Mouse (Mus musculus): ENCODE results near the gene Kcnq1. TPM values are rescaled to one million over a fixed set of nuclear protein-coding genes. Genes with fewer than 3 reads are reported as not detected.

Kcnq1 gene
- polyA plus RNA-seq, 1 experiment, result not detected

DNA sequence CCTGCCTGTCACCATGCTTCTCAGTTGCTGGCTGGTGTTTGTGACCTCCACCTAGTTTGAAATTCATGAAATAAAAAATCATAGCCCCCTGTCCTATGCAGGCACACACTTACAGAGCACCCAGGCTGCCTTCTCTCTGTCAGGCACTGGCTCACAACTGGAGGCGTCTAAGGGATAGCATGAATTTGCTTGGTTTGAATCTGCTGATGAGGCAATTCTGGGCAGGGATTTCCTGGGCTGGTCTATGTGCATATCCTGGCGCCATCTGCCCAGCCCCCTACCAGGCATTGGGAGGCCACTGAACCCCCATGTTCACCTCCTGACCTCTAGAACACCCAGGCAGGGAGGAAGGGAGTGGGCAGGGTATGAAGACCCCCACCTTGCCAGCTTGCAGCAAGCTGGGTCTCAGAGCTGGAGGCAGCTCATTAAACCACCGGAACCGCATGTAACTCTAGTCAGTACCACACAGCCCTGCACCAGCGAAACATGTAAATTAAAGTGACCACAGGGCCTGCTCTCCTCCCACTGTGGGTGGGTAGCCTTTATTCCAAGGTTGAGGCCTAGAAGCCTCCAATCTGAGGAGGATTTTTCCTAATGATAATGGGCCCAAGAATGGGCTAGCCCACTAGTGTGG, 66.9 kb downstream of the Kcnq1 start:
- H3ac ChIP-seq (ENCODE audit: control insufficient read depth, insufficient read length, low read depth), result no peak overlapping the region
- H3K27me3 ChIP-seq (ENCODE audit: control insufficient read depth, insufficient read depth, insufficient read length), result peaks cover 12% of the 10 kb centered on the region
- TF ChIP-seq MYOG (IDR thresholded peaks at IDR 0.05; ENCODE audit: control insufficient read depth, extremely low read depth, insufficient read length), result no peak
- no peak for TF ChIP-seq CTCF (IDR thresholded peaks at IDR 0.05; ENCODE audit: control insufficient read depth, insufficient read depth, insufficient read length)
- no peak for TF ChIP-seq MAX (IDR thresholded peaks at IDR 0.05)
- TF ChIP-seq CEBPB (IDR thresholded peaks at IDR 0.05; ENCODE audit: low read depth), result no peak
- TF ChIP-seq FOSL1 (IDR thresholded peaks at IDR 0.05; ENCODE audit: insufficient read depth, low read length, poor library complexity, severe bottlenecking), result no peak
- TF ChIP-seq MYOD1 (IDR thresholded peaks at IDR 0.05; ENCODE audit: control insufficient read depth, insufficient read length, low read depth), result no peak
- no peak for TF ChIP-seq USF1 (IDR thresholded peaks at IDR 0.05; ENCODE audit: low read depth)
- H3K4me3 ChIP-seq (ENCODE audit: insufficient read depth, poor library complexity, severe bottlenecking), result no peak overlapping the region
- H3K36me3 ChIP-seq (ENCODE audit: control insufficient read depth, insufficient read depth), result no peaks in the 10 kb centered on the region
- H3K79me3 ChIP-seq (ENCODE audit: low read depth), result no peaks in the 10 kb centered on the region
- H3K79me2 ChIP-seq (ENCODE audit: control insufficient read depth, insufficient read depth), result no peaks in the 10 kb centered on the region

DNA sequence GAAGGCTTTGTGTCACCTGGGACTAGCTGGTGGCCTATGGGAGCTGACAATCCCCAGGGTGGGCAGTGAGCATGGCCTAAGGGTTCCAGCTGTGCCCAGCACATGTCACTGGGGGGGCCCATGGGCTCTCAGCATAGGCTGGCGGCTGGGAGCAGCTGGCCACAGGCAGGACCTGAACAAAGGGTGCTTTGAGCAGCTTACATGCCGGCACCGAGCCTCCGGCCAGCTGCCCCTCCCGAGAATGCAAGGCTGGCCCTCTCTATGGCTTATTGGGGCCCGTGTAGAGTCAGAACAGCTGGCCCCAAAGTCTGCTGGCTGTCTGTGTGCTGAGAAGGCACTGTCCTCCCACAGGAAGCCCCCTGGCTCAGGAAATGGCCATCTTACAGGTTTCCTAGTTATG, 68.5 kb downstream of the Kcnq1 start:
- Histone ChIP-seq H3ac (ENCODE audit: control insufficient read depth, insufficient read length, low read depth) (no peak overlapping the region), H3K27me3 (ENCODE audit: control insufficient read depth, insufficient read depth, insufficient read length) (peaks cover 12% of the 10 kb centered on the region), H3K79me3 (ENCODE audit: low read depth) (no peaks in the 10 kb centered on the region), H3K36me3 (ENCODE audit: control insufficient read depth, insufficient read depth) (no peaks in the 10 kb centered on the region), H3K79me2 (ENCODE audit: control insufficient read depth, insufficient read depth) (no peaks in the 10 kb centered on the region), H3K4me3 (ENCODE audit: insufficient read depth, poor library complexity, severe bottlenecking) (no peak overlapping the region)
- TF ChIP-seq CTCF (IDR thresholded peaks at IDR 0.05; ENCODE audit: control insufficient read depth, insufficient read depth, insufficient read length) (no peak), CEBPB (IDR thresholded peaks at IDR 0.05; ENCODE audit: low read depth) (no peak), MYOD1 (IDR thresholded peaks at IDR 0.05; ENCODE audit: control insufficient read depth, insufficient read length, low read depth) (no peak), USF1 (IDR thresholded peaks at IDR 0.05; ENCODE audit: low read depth) (no peak), MAX (IDR thresholded peaks at IDR 0.05) (no peak), FOSL1 (IDR thresholded peaks at IDR 0.05; ENCODE audit: insufficient read depth, low read length, poor library complexity, severe bottlenecking) (no peak), MYOG (IDR thresholded peaks at IDR 0.05; ENCODE audit: control insufficient read depth, extremely low read depth, insufficient read length) (no peak)

DNA sequence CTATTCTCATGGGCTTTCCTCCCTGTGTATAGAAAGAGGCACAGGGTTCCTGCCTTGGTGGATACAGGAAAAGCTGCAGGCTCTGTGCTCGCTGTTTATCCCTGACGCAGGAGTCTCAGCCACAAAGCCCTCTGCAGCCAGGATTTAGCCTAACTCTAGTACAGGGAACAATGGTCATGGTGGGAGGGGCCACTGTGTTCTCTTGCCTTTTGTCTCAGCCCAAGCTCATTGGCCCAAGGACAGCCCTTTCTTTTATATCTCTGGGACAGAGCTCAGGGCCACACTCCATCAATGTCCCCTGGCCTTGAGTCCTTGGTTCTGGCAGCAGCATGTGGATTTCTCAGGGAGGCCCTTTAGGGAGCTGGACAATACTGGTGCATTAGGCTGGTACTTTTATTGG, 72.7 kb downstream of the Kcnq1 start:
- Histone ChIP-seq H3K27me3 (ENCODE audit: control insufficient read depth, insufficient read depth, insufficient read length) (peaks cover 16% of the 10 kb centered on the region), H3ac (ENCODE audit: control insufficient read depth, insufficient read length, low read depth) (no peak overlapping the region), H3K4me3 (ENCODE audit: insufficient read depth, poor library complexity, severe bottlenecking) (no peak overlapping the region), H3K79me3 (ENCODE audit: low read depth) (no peaks in the 10 kb centered on the region), H3K79me2 (ENCODE audit: control insufficient read depth, insufficient read depth) (no peaks in the 10 kb centered on the region), H3K36me3 (ENCODE audit: control insufficient read depth, insufficient read depth) (no peaks in the 10 kb centered on the region)
- TF ChIP-seq FOSL1 (IDR thresholded peaks at IDR 0.05; ENCODE audit: insufficient read depth, low read length, poor library complexity, severe bottlenecking) (no peak), CTCF (IDR thresholded peaks at IDR 0.05; ENCODE audit: control insufficient read depth, insufficient read depth, insufficient read length) (no peak), CEBPB (IDR thresholded peaks at IDR 0.05; ENCODE audit: low read depth) (no peak), USF1 (IDR thresholded peaks at IDR 0.05; ENCODE audit: low read depth) (no peak), MAX (IDR thresholded peaks at IDR 0.05) (no peak), MYOD1 (IDR thresholded peaks at IDR 0.05; ENCODE audit: control insufficient read depth, insufficient read length, low read depth) (no peak), MYOG (IDR thresholded peaks at IDR 0.05; ENCODE audit: control insufficient read depth, extremely low read depth, insufficient read length) (no peak)

DNA sequence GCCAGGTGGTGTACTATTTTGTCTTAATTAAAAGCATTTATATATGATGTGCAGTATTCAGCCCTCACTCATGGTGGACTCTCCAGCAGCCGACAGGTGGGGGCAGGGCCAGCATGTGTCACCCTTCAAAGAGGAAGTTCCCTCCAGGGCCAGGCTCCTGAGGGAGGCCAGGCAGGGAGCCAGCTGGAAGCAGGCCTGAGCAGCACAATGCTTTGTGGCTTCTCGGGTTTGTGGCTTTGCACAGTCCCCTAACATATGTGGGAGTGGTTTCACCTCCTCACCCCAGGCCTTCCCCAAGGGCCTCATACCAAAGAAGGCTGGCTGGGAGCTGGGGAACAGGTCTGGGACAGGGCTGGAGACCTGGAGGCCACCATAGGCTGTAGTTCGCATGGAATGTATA, 74.6 kb downstream of the Kcnq1 start:
- Histone ChIP-seq H3K79me2 (ENCODE audit: control insufficient read depth, insufficient read depth) (no peaks in the 10 kb centered on the region), H3K79me3 (ENCODE audit: low read depth) (no peaks in the 10 kb centered on the region), H3K27me3 (ENCODE audit: control insufficient read depth, insufficient read depth, insufficient read length) (peaks cover 20% of the 10 kb centered on the region), H3ac (ENCODE audit: control insufficient read depth, insufficient read length, low read depth) (no peak overlapping the region), H3K4me3 (ENCODE audit: insufficient read depth, poor library complexity, severe bottlenecking) (no peak overlapping the region), H3K36me3 (ENCODE audit: control insufficient read depth, insufficient read depth) (no peaks in the 10 kb centered on the region)
- TF ChIP-seq USF1 (IDR thresholded peaks at IDR 0.05; ENCODE audit: low read depth), result no peak
- TF ChIP-seq MYOD1 (IDR thresholded peaks at IDR 0.05; ENCODE audit: control insufficient read depth, insufficient read length, low read depth), result no peak
- TF ChIP-seq FOSL1 (IDR thresholded peaks at IDR 0.05; ENCODE audit: insufficient read depth, low read length, poor library complexity, severe bottlenecking), result no peak
- TF ChIP-seq MAX (IDR thresholded peaks at IDR 0.05), result no peak
- TF ChIP-seq CTCF (IDR thresholded peaks at IDR 0.05; ENCODE audit: control insufficient read depth, insufficient read depth, insufficient read length), result no peak
- TF ChIP-seq MYOG (IDR thresholded peaks at IDR 0.05; ENCODE audit: control insufficient read depth, extremely low read depth, insufficient read length), result no peak
- TF ChIP-seq CEBPB (IDR thresholded peaks at IDR 0.05; ENCODE audit: low read depth), result no peak

GRCm38 (mm10) chr7:143181311-143181710, 75.1 kb downstream of the Kcnq1 start:
- H3K36me3 ChIP-seq (ENCODE audit: control insufficient read depth, insufficient read depth), result no peaks in the 10 kb centered on the region
- H3K79me2 ChIP-seq (ENCODE audit: control insufficient read depth, insufficient read depth), result no peaks in the 10 kb centered on the region
- H3ac ChIP-seq (ENCODE audit: control insufficient read depth, insufficient read length, low read depth), result no peak overlapping the region
- H3K27me3 ChIP-seq (ENCODE audit: control insufficient read depth, insufficient read depth, insufficient read length), result peaks cover 22% of the 10 kb centered on the region
- no peaks in the 10 kb centered on the region for H3K79me3 ChIP-seq (ENCODE audit: low read depth)
- TF ChIP-seq CTCF (IDR thresholded peaks at IDR 0.05; ENCODE audit: control insufficient read depth, insufficient read depth, insufficient read length) (no peak), FOSL1 (IDR thresholded peaks at IDR 0.05; ENCODE audit: insufficient read depth, low read length, poor library complexity, severe bottlenecking) (no peak), MYOG (IDR thresholded peaks at IDR 0.05; ENCODE audit: control insufficient read depth, extremely low read depth, insufficient read length) (no peak), USF1 (IDR thresholded peaks at IDR 0.05; ENCODE audit: low read depth) (no peak), MAX (IDR thresholded peaks at IDR 0.05) (no peak), CEBPB (IDR thresholded peaks at IDR 0.05; ENCODE audit: low read depth) (no peak), MYOD1 (IDR thresholded peaks at IDR 0.05; ENCODE audit: control insufficient read depth, insufficient read length, low read depth) (no peak)
- no peak overlapping the region for H3K4me3 ChIP-seq (ENCODE audit: insufficient read depth, poor library complexity, severe bottlenecking)

Measured in C2C12 (cell line).